Mouse (Mus musculus): Measurements from ENCODE around the gene Ets1. TPM values are rescaled to one million over a fixed set of nuclear protein-coding genes. Genes with fewer than 3 reads are reported as not detected.

Gene Ets1
- polyA plus RNA-seq, 1 experiment: 7.4 TPM

DNA sequence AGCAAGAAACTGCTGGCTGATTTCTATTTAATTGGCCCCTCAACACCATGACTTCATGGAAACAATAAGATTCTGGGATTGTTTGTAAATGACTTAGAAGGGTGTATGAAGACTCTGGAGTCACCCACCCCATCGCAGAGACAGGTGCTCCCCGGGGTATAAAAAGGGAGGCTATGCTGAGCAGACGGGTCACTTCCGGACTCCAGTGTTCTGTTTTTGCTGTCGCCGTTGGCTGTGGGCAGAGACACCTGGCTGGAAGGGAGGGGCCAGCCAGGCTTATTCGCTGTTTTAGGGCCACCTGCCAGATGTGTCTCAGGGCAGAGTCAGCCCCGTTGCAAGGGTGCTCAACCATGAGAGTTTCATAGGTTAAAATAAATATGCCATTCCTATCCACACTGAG lies 111.6 kb downstream of the Ets1 start:
- H3K27ac ChIP-seq (ENCODE audit: insufficient read depth, low read depth, low read length): no peak overlapping the region
- H3K4me3 ChIP-seq (ENCODE audit: insufficient read depth, low read length): no peak overlapping the region
- peaks cover 5% of the 10 kb centered on the region; the same call in 1 of the 2 replicates for H3K4me1 ChIP-seq (ENCODE audit: control insufficient read depth, insufficient read depth, low read length)
- TF ChIP-seq CTCF (IDR thresholded peaks at IDR 0.05; ENCODE audit: low read depth, low read length) (no peak), POLR2A (IDR thresholded peaks at IDR 0.05; ENCODE audit: borderline replicate concordance, low read depth, low read length) (no peak)

DNA sequence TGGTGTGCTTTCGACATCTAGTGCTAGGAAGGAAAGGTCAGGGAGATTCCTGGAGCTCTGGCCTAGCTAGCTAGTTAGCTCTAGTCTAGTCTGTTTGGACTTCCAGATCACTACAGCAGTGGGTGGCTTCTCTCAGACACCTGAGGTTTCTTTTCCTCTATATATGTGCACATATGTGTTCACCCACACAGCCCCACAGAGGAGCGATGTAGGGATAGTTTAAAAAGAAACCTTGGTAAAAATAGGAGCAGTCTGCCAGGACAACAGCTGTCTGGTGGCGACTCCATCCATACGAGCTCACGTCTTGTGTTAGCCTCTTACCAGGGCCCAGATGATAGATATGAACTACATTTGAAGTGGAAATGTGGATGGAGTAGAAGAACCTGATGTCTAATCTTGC lies 112.5 kb downstream of the Ets1 start:
- no peak overlapping the region for H3K27ac ChIP-seq (ENCODE audit: insufficient read depth, low read depth, low read length)
- H3K4me3 ChIP-seq (ENCODE audit: insufficient read depth, low read length): no peak overlapping the region
- H3K4me1 ChIP-seq (ENCODE audit: control insufficient read depth, insufficient read depth, low read length): peaks cover 5% of the 10 kb centered on the region; the same call in 1 of the 2 replicates
- TF ChIP-seq CTCF (IDR thresholded peaks at IDR 0.05; ENCODE audit: low read depth, low read length) (no peak), POLR2A (IDR thresholded peaks at IDR 0.05; ENCODE audit: borderline replicate concordance, low read depth, low read length) (no peak)

DNA sequence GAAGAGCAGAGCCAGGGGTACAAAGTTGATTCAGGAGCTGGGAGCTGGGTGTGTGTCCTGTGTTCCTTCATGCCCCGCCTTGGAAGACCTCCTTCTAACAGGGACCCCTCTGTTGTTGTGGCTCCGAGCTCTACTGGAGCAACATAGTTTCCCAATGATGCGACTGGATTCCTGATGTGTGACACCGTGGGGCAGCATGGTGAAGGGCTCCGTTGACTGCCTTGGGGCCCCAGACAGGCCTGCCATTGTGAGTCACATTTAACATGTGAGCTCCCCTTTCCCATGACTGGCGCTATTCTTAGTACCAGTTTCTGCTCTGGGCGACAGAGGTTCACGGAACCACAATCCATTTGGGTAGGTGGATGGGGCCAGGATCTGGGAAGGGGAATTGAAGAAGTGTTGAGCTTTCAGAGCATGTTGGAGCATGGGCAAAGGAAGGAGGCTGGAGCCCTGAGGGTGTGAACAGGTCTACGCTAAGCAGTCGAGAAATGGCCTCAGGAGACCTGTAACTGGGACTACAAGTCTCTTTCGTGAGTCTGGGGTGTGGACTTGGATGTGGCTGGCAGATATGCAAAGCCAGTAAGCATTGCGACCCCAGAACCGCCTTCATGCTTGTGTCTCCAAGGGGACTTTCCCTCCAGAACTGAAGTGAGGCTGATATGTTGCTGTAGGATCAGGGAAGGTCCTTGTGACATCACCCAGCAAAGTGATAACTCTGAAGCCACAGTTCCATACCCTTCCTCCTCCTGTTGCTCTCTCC lies 113.9 kb downstream of the Ets1 start:
- TF ChIP-seq CTCF (IDR thresholded peaks at IDR 0.05; ENCODE audit: low read depth, low read length): no peak
- no peak for TF ChIP-seq POLR2A (IDR thresholded peaks at IDR 0.05; ENCODE audit: borderline replicate concordance, low read depth, low read length)
- no peak overlapping the region for H3K27ac ChIP-seq (ENCODE audit: insufficient read depth, low read depth, low read length)
- H3K4me3 ChIP-seq (ENCODE audit: insufficient read depth, low read length): no peak overlapping the region
- peaks cover 5% of the 10 kb centered on the region; the same call in 1 of the 2 replicates for H3K4me1 ChIP-seq (ENCODE audit: control insufficient read depth, insufficient read depth, low read length)

DNA sequence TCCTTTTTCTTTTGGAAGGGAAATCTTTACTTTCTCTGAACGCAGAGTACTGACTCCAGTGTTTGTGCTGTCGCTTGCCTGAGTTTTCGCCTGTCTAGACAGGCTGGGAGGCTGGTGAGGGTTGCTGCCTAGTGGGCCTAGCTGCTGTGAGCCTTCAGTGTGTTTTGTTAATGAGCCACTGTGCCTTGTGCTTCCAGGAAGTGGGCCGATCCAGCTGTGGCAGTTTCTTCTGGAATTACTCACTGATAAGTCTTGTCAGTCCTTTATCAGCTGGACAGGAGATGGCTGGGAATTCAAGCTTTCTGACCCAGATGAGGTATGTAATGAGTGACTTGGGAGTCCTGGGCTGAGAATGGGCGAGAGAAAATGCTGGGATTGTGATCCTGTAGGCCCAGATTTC lies 116.6 kb downstream of the Ets1 start:
- TF ChIP-seq POLR2A (IDR thresholded peaks at IDR 0.05; ENCODE audit: borderline replicate concordance, low read depth, low read length): no peak
- H3K4me3 ChIP-seq (ENCODE audit: insufficient read depth, low read length): no peak overlapping the region
- H3K4me1 ChIP-seq (ENCODE audit: control insufficient read depth, insufficient read depth, low read length): peaks cover 5% of the 10 kb centered on the region; the same call in 1 of the 2 replicates
- H3K27ac ChIP-seq (ENCODE audit: insufficient read depth, low read depth, low read length): no peak overlapping the region

DNA sequence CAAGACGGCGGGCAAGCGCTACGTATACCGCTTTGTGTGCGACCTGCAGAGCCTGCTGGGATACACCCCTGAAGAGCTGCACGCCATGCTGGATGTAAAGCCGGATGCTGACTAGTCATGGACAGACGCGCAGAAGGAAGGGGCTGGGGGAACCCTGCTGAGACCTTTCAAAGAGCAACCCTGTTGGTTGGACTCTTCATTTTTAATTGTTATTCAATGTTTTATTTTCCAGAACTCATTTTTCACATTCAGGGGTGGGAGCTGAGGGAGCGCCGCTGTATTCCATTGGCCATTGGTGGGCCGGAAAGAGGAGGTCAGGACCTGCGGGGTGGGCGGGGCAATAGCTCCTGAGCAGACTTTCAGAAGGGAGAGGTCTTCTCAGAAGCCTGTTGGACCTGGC lies 118.3 kb downstream of the Ets1 start:
- H3K4me3 ChIP-seq (ENCODE audit: insufficient read depth, low read length): no peak overlapping the region
- peaks cover 5% of the 10 kb centered on the region; the same call in 1 of the 2 replicates for H3K4me1 ChIP-seq (ENCODE audit: control insufficient read depth, insufficient read depth, low read length)
- H3K27ac ChIP-seq (ENCODE audit: insufficient read depth, low read depth, low read length): no peak overlapping the region
- no peak for TF ChIP-seq CTCF (IDR thresholded peaks at IDR 0.05; ENCODE audit: low read depth, low read length)
- no peak for TF ChIP-seq POLR2A (IDR thresholded peaks at IDR 0.05; ENCODE audit: borderline replicate concordance, low read depth, low read length)

GRCm38 (mm10) chr9:32756002-32756401 lies 120.0 kb downstream of the Ets1 start:
- H3K4me3 ChIP-seq (ENCODE audit: insufficient read depth, low read length): no peak overlapping the region
- H3K27ac ChIP-seq (ENCODE audit: insufficient read depth, low read depth, low read length): no peak overlapping the region
- no peak for TF ChIP-seq POLR2A (IDR thresholded peaks at IDR 0.05; ENCODE audit: borderline replicate concordance, low read depth, low read length)
- TF ChIP-seq CTCF (IDR thresholded peaks at IDR 0.05; ENCODE audit: low read depth, low read length): no peak
- H3K4me1 ChIP-seq (ENCODE audit: control insufficient read depth, insufficient read depth, low read length): no peaks in the 10 kb centered on the region

- Histone ChIP-seq H3K4me1 (ENCODE audit: control insufficient read depth, insufficient read depth, low read length) (no peaks in the 10 kb centered on the region), H3K27ac (ENCODE audit: insufficient read depth, low read depth, low read length) (no peak overlapping the region), H3K4me3 (ENCODE audit: insufficient read depth, low read length) (no peak overlapping the region)
- no peak for TF ChIP-seq POLR2A (IDR thresholded peaks at IDR 0.05; ENCODE audit: borderline replicate concordance, low read depth, low read length)
- TF ChIP-seq CTCF (IDR thresholded peaks at IDR 0.05; ENCODE audit: low read depth, low read length): no peak
Measured at GRCm38 (mm10) chr9:32758280-32758905, 122.4 kb downstream of the Ets1 start.

DNA sequence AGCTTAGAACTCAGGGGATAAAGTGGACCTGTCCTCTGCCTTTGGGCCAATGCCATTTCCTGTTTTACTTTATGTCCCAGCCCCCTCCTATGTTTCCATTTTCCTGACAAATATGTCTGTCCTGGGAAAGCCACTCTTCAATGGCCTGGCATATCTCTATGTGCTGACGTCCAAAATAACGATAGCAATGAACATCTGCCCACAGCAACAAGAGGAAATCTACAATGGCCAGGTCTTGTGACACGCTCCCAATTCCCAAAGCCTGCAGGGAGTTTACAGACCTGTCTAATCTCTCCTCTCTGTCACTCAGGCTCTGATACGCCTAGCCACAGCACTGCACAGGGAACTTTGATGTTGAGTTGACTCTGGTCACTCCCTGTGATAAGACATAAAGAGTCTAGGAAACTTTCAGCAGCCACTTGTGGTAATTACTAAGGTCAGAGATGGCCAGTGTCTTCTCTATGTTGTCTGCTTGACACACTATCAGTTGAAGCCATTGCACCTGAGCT lies 124.7 kb downstream of the Ets1 start:
- no peak overlapping the region for H3K27ac ChIP-seq (ENCODE audit: insufficient read depth, low read depth, low read length)
- H3K4me3 ChIP-seq (ENCODE audit: insufficient read depth, low read length): no peak overlapping the region
- no peaks in the 10 kb centered on the region for H3K4me1 ChIP-seq (ENCODE audit: control insufficient read depth, insufficient read depth, low read length)
- TF ChIP-seq POLR2A (IDR thresholded peaks at IDR 0.05; ENCODE audit: borderline replicate concordance, low read depth, low read length): no peak
- no peak for TF ChIP-seq CTCF (IDR thresholded peaks at IDR 0.05; ENCODE audit: low read depth, low read length)

- no peaks in the 10 kb centered on the region for H3K4me1 ChIP-seq (ENCODE audit: control insufficient read depth, insufficient read depth, low read length)
- TF ChIP-seq POLR2A (IDR thresholded peaks at IDR 0.05; ENCODE audit: borderline replicate concordance, low read depth, low read length) (no peak), CTCF (IDR thresholded peaks at IDR 0.05; ENCODE audit: low read depth, low read length) (no peak)
- no peak overlapping the region for H3K27ac ChIP-seq (ENCODE audit: insufficient read depth, low read depth, low read length)
- no peak overlapping the region for H3K4me3 ChIP-seq (ENCODE audit: insufficient read depth, low read length)
Measured at GRCm38 (mm10) chr9:32761326-32761725, 125.3 kb downstream of the Ets1 start.

DNA sequence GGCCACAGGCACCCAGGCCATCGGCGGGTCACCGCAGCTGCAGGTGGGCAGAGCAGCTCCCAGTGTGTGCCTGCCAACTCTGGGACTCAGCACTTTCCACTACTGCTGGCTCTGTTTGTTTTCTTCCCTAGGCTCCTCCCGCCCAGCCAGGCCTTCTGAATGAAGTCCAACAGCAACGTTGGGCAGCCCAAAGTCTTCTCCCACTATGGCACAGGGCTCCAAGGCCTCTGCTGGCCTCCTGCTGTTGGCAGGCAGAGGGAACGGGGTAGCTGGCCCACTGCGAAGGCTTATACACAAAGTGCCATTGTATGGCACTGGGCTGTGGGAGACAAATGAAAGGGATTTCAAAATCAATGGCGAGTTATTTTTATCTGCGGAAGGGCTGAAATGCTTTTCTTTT lies 128.4 kb downstream of the Ets1 start:
- no peak overlapping the region for H3K4me3 ChIP-seq (ENCODE audit: insufficient read depth, low read length)
- H3K27ac ChIP-seq (ENCODE audit: insufficient read depth, low read depth, low read length): no peak overlapping the region
- TF ChIP-seq POLR2A (IDR thresholded peaks at IDR 0.05; ENCODE audit: borderline replicate concordance, low read depth, low read length) (no peak), CTCF (IDR thresholded peaks at IDR 0.05; ENCODE audit: low read depth, low read length) (no peak)
- no peaks in the 10 kb centered on the region for H3K4me1 ChIP-seq (ENCODE audit: control insufficient read depth, insufficient read depth, low read length)

All from bone marrow macrophage, adult 2 months (primary cell).